Mouse (Mus musculus): ENCODE results near the gene Gm14327. TPM values are rescaled to one million over a fixed set of nuclear protein-coding genes. Genes with fewer than 3 reads are reported as not detected.

The Gm14327 gene
- polyA plus RNA-seq (2021; fragmentation: Nextera tagmentation): 6.8 and 10.9 TPM in 2 replicates
- long read RNA-seq, experiment 1, partial matches to known transcripts: 0 of 4 reads
- long read RNA-seq, experiment 1, other reads (novel, unspliced or antisense): 1 of 4 reads
- long read RNA-seq, experiment 2, transcript Gm14327-202 (3 exons, 1,451 nt): major isoform, 10 of 24 reads
- long read RNA-seq, experiment 2, partial matches to known transcripts: 0 of 24 reads
- long read RNA-seq, experiment 2, other reads (novel, unspliced or antisense): 14 of 24 reads

DNA sequence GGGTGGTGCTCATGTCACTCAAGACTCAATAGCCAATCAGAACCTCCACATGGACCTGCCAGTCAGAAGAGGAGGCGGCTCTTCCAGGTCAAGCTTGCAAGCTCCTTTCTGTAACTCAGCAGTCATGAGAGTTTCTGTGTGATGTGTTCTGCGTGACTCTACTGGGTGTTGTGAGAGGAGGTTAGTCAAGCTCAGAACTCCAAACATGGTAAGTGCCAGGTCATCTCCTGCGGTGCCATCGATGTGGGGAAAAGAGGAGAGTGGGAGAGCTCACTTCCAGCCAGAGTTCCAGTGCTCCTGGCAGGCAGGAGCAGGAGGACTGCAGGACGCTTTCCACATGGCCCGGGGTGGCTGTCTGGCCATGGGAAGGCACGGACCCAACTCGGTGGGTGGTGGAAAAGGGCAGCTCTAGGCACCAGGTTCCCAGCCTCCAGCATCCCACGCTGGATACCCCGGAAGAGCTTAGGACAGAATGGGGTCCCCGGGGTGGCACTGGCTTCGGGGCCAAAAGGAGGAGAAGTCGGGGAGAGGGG is at the start of gene Gm14327:
Gene Gm14327, plus strand, starts transcription at position 51 of the 533 bp plus-strand sequence.

DNA sequence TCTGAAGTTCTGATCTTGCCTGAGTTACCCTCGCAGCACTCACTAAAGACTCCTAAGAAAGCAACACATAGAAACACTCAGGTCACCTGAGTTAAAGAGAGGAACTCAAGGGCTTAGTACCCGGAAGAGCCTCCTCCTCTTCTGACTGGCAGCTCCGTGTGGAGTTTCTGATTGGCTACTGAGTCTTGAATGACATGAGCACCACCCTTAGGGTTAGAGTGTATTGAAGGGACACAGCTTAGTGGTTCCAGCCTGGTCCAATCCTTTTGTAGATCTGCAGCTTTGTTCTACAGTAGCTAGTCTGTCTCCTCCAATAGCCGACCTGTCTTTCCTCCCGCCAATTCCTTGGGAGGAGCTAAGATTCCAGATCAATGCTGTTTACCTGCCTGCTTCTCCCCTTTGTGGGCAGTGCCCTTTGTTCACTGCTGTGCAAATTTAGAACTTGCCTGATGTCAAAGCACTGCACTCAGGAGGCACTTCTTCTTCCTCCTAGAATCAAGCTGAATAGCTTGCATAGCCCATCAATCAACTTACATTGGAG is 28.7 kb downstream of the Gm14327 start, which contains the start of gene Zfp972:
Gene Zfp972, minus strand, starts transcription at position 51 of the 541 bp plus-strand sequence.

Other genes starting within 250 kb of the Gm14327 start
- 8.8 and 10.0 TPM in 2 replicates for gene Gm14322, start 137.8 kb upstream of the Gm14327 start, polyA plus RNA-seq (2021; fragmentation: Nextera tagmentation)
- 42.5 and 54.4 TPM in 2 replicates for gene Gm14325, start 56.8 kb upstream of the Gm14327 start, polyA plus RNA-seq (2021; fragmentation: Nextera tagmentation)
- not detected in 2 replicates for gene Zfp972, start 28.5 kb downstream of the Gm14327 start, polyA plus RNA-seq (2021; fragmentation: Nextera tagmentation)
- 38.6 and 42.8 TPM in 2 replicates for gene Gm14326, start 60.2 kb downstream of the Gm14327 start, polyA plus RNA-seq (2021; fragmentation: Nextera tagmentation)
- 16.2 and 17.9 TPM in 2 replicates for gene Zfp971, start 126.2 kb downstream of the Gm14327 start, polyA plus RNA-seq (2021; fragmentation: Nextera tagmentation)
- 29.0 and 32.8 TPM in 2 replicates for gene Zfp931, start 181.4 kb downstream of the Gm14327 start, polyA plus RNA-seq (2021; fragmentation: Nextera tagmentation)
- gene Phactr3, start 221.9 kb downstream of the Gm14327 start, polyA plus RNA-seq (2021; fragmentation: Nextera tagmentation): 43.7 and 47.9 TPM in 2 replicates

Data from layer of hippocampus, adult 6 months (tissue).